Mouse (Mus musculus) liver, postnatal 0 days (tissue): Measurements from ENCODE around the gene Sel1l2. TPM values are rescaled to one million over a fixed set of nuclear protein-coding genes. Genes with fewer than 3 reads are reported as not detected.
A peak's percentile ranks its signal among the peaks of the same experiment; 100 is the strongest.

Source experiments
- ATAC-seq: fragments of 200-750 bp; cut with Nextera tagmentation; 2 replicates; pipeline ENCODE4 v1.8.0; 2017; ENCODE audit warnings: mild to moderate bottlenecking, moderate library complexity
- DNase-seq: peaks from one replicate; pipeline ENCODE4 v3.0.0-alpha.2; 2016
- H3K27ac ChIP-seq: fragments of 300-500 bp; sonication (generic); 2 replicates; pipeline ENCODE4 v1.5.1; 2014; ENCODE audit warnings: antibody characterized with exemption, moderate library complexity, mild to moderate bottlenecking, low read depth
- H3K27me3 ChIP-seq: fragments of 300-500 bp; sonication (generic); 2 replicates; pipeline ENCODE4 v1.6.1; 2014; ENCODE audit warnings: low read length, control low read depth, mixed read lengths; ENCODE audit not compliant: insufficient read depth
- H3K36me3 ChIP-seq: fragments of 300-500 bp; sonication (generic); replicated peaks from 2 replicates; pipeline ENCODE4 v1.6.1; 2014; ENCODE audit warnings: mild to moderate bottlenecking, control low read depth, low read length, moderate library complexity, mixed read lengths; ENCODE audit not compliant: insufficient read depth
- H3K4me1 ChIP-seq: fragments of 300-500 bp; sonication (generic); 2 replicates; pipeline ENCODE4 v1.6.1; 2014; ENCODE audit warnings: antibody characterized with exemption, mild to moderate bottlenecking, control low read depth; ENCODE audit not compliant: insufficient read depth
- H3K4me2 ChIP-seq: fragments of 300-500 bp; sonication (generic); 2 replicates; pipeline ENCODE4 v1.6.1; 2014; ENCODE audit warnings: low read depth, mild to moderate bottlenecking, low read length, moderate library complexity, mixed read lengths
- H3K4me3 ChIP-seq: fragments of 300-500 bp; sonication (generic); 2 replicates; pipeline ENCODE4 v1.5.1; 2014; ENCODE audit warnings: low read depth, low read length
- H3K9ac ChIP-seq: fragments of 300-500 bp; sonication (generic); replicated peaks from 2 replicates; pipeline ENCODE4 v1.6.1; 2014; ENCODE audit warnings: mild to moderate bottlenecking, moderate library complexity
- H3K9me3 ChIP-seq: fragments of 300-500 bp; sonication (generic); 2 replicates; pipeline ENCODE4 v1.6.1; 2016; ENCODE audit warnings: mild to moderate bottlenecking, control low read depth, low read length, mixed read lengths
- CTCF ChIP-seq: sonication (generic); IDR thresholded peaks from 2 replicates; pipeline ENCODE4 v1.5.1; 2016; ENCODE audit warnings: antibody characterized with exemption, low read depth
- EP300 ChIP-seq: IDR thresholded peaks from 2 replicates; pipeline ENCODE4 v1.6.1; 2016; ENCODE audit warnings: antibody characterized with exemption, low read depth, mild to moderate bottlenecking
- WGBS: fragments of 180-500 bp; shearing (Covaris S2); extraction: QIAGEN DNeasy Blood & Tissue Kit; methylation state at CpG from one replicate; pipeline ENCODE4 v1.1.7; 2014; ENCODE audit not compliant: insufficient replicate concordance; 5-methylcytosine and 5-hydroxymethylcytosine counted together
- polyA plus RNA-seq: library from polyadenylated mRNA; unstranded; fragments of >200 nt; fragmentation: Nextera tagmentation; extraction: Ambion mirVana; gene quantifications from 2 replicates; pipeline ENCODE4 v1.2.1, GENCODE M21; 2015

Gene Sel1l2
- not detected in 2 replicates for polyA plus RNA-seq

- H3K27me3 ChIP-seq = no peaks in the 10 kb centered on the region
- TF ChIP-seq CTCF (no peak), EP300 (no peak)
- no peak for DNase-seq
- no peak within 1 kb of the TSS for H3K9ac ChIP-seq
- 36% methylated on average over 4 of the region's 4 CpGs for WGBS
- no peak within 1 kb of the TSS for H3K4me2 ChIP-seq
- no peak within 1 kb of the TSS for H3K4me3 ChIP-seq
- no peaks in the 10 kb centered on the region for H3K9me3 ChIP-seq
- H3K36me3 ChIP-seq = no peaks in the 10 kb centered on the region
- H3K4me1 ChIP-seq = no peaks in the 10 kb centered on the region
- H3K27ac ChIP-seq = no peak within 1 kb of the TSS
- ATAC-seq = no peak
Observed at GRCm38 (mm10) chr2:140389525-140389924, at the start of gene Sel1l2. Sel1l2 (minus strand) TSS chr2:140389706.

- no peak for ATAC-seq
- Histone ChIP-seq H3K4me2 (no peak overlapping the region), H3K9ac (no peak overlapping the region), H3K36me3 (no peaks in the 10 kb centered on the region), H3K27ac (no peak overlapping the region), H3K9me3 (no peaks in the 10 kb centered on the region), H3K4me3 (no peak overlapping the region), H3K4me1 (no peaks in the 10 kb centered on the region), H3K27me3 (no peaks in the 10 kb centered on the region)
- TF ChIP-seq EP300 (no peak), CTCF (no peak)
- 64% methylated on average over 4 of the region's 4 CpGs for WGBS
- DNase-seq = no peak
Observed at GRCm38 (mm10) chr2:140439081-140439480, 49.6 kb upstream of the Sel1l2 start.

GRCm38 (mm10) chr2:140427283-140427682 is 37.8 kb upstream of the Sel1l2 start:
- H3K9me3 ChIP-seq = no peaks in the 10 kb centered on the region
- no peaks in the 10 kb centered on the region for H3K27me3 ChIP-seq
- no peaks in the 10 kb centered on the region for H3K36me3 ChIP-seq
- no peak overlapping the region for H3K27ac ChIP-seq
- no peak overlapping the region for H3K9ac ChIP-seq
- no peak overlapping the region for H3K4me2 ChIP-seq
- DNase-seq (no peak), ATAC-seq (no peak)
- H3K4me3 ChIP-seq = no peak overlapping the region
- 13% methylated on average over 4 of the region's 4 CpGs for WGBS
- H3K4me1 ChIP-seq = no peaks in the 10 kb centered on the region
- TF ChIP-seq EP300 = no peak
- peak; percentile 64 for TF ChIP-seq CTCF

- H3K27me3 ChIP-seq = no peaks in the 10 kb centered on the region
- no peak for ATAC-seq
- H3K4me2 ChIP-seq = no peak overlapping the region
- H3K27ac ChIP-seq = no peak overlapping the region
- H3K4me3 ChIP-seq = no peak overlapping the region
- H3K4me1 ChIP-seq = no peaks in the 10 kb centered on the region
- no peak overlapping the region for H3K9ac ChIP-seq
- H3K9me3 ChIP-seq = no peaks in the 10 kb centered on the region
- TF ChIP-seq CTCF (no peak), EP300 (no peak)
- DNase-seq = no peak
- no peaks in the 10 kb centered on the region for H3K36me3 ChIP-seq
Observed at GRCm38 (mm10) chr2:140425844-140426243, 36.3 kb upstream of the Sel1l2 start.

- under 1% methylated on average over 44 of the region's 58 CpGs for WGBS
- Histone ChIP-seq H3K36me3 (no peaks in the 10 kb centered on the region), H3K4me3 (peak overlapping the region; percentile 74), H3K4me1 (peaks cover 9% of the 10 kb centered on the region), H3K9ac (peak overlapping the region; percentile 61), H3K9me3 (no peaks in the 10 kb centered on the region), H3K4me2 (peak overlapping the region; percentile 98), H3K27me3 (peaks cover 5% of the 10 kb centered on the region; the same call in 1 of the 2 replicates), H3K27ac (no peak overlapping the region)
- ATAC-seq = peak; percentile 60
- peak; percentile 51 for DNase-seq
- TF ChIP-seq CTCF (no peak), EP300 (no peak)
Observed at GRCm38 (mm10) chr2:140395744-140396231, 6.3 kb upstream of the Sel1l2 start.

GRCm38 (mm10) chr2:140395179-140395578 is 5.7 kb upstream of the Sel1l2 start, which contains the start of gene Macrod2:
Macrod2 (plus strand) TSS chr2:140395309.
- H3K9ac ChIP-seq = peak within 1 kb of the TSS; percentile 61
- no peaks in the 10 kb centered on the region for H3K36me3 ChIP-seq
- 0% methylated on average over 32 of the region's 47 CpGs for WGBS
- H3K9me3 ChIP-seq = no peaks in the 10 kb centered on the region
- peaks cover 5% of the 10 kb centered on the region; the same call in 1 of the 2 replicates for H3K27me3 ChIP-seq
- ATAC-seq (peak; percentile 99), DNase-seq (peak; percentile 97)
- H3K4me2 ChIP-seq = peak within 1 kb of the TSS; percentile 98
- H3K4me3 ChIP-seq = peak within 1 kb of the TSS; percentile 74
- no peak within 1 kb of the TSS for H3K27ac ChIP-seq
- TF ChIP-seq CTCF (no peak), EP300 (no peak)
- H3K4me1 ChIP-seq = peaks cover 9% of the 10 kb centered on the region

GRCm38 (mm10) chr2:140364804-140365203 is 24.7 kb downstream of the Sel1l2 start:
- H3K27ac ChIP-seq = no peak overlapping the region
- no peak for TF ChIP-seq CTCF
- H3K9ac ChIP-seq = no peak overlapping the region
- no peak overlapping the region for H3K4me3 ChIP-seq
- H3K9me3 ChIP-seq = no peaks in the 10 kb centered on the region
- H3K4me2 ChIP-seq = no peak overlapping the region
- WGBS = 62% methylated on average over 1 of the region's 1 CpGs
- ATAC-seq = no peak
- H3K27me3 ChIP-seq = no peaks in the 10 kb centered on the region
- no peaks in the 10 kb centered on the region for H3K4me1 ChIP-seq
- DNase-seq = no peak
- no peaks in the 10 kb centered on the region for H3K36me3 ChIP-seq
